Mouse (Mus musculus): Measurements from ENCODE around the gene Rab39.
A peak's percentile ranks its signal among the peaks of the same experiment; 100 is the strongest.

Gene Rab39

GRCm38 (mm10) chr9:53705992-53706696, at the start of gene Rab39:
Gene Rab39, minus strand, starts transcription at chr9:53706232.
- peak; percentile 83 for DNase-seq (ENCODE audit: low spot score)

GRCm38 (mm10) chr9:53754801-53755200, 48.8 kb upstream of the Rab39 start:
- no peak for DNase-seq (ENCODE audit: low spot score)

GRCm38 (mm10) chr9:53750899-53751298, 44.9 kb upstream of the Rab39 start:
- peak; percentile 35 for DNase-seq (ENCODE audit: low spot score)

GRCm38 (mm10) chr9:53750411-53750810, 44.4 kb upstream of the Rab39 start:
- DNase-seq (ENCODE audit: low spot score): no peak

- no peak for DNase-seq (ENCODE audit: low spot score)
Measured at GRCm38 (mm10) chr9:53740829-53741404, 34.9 kb upstream of the Rab39 start.

GRCm38 (mm10) chr9:53705491-53705991, 491 bp downstream of the Rab39 start:
- no peak for DNase-seq (ENCODE audit: low spot score)

- DNase-seq (ENCODE audit: low spot score): no peak
Measured at GRCm38 (mm10) chr9:53702991-53703390, 3.0 kb downstream of the Rab39 start.

GRCm38 (mm10) chr9:53700496-53700895, 5.5 kb downstream of the Rab39 start:
- no peak for DNase-seq (ENCODE audit: low spot score)

GRCm38 (mm10) chr9:53695846-53696245, 10.2 kb downstream of the Rab39 start:
- no peak for DNase-seq (ENCODE audit: low spot score)

- no peak for DNase-seq (ENCODE audit: low spot score)
Measured at GRCm38 (mm10) chr9:53693718-53694117, 12.3 kb downstream of the Rab39 start.

- no peak for DNase-seq (ENCODE audit: low spot score)
Measured at GRCm38 (mm10) chr9:53691745-53692670, 14.0 kb downstream of the Rab39 start.

GRCm38 (mm10) chr9:53680851-53681250, 25.2 kb downstream of the Rab39 start:
- DNase-seq (ENCODE audit: low spot score): no peak

- no peak for DNase-seq (ENCODE audit: low spot score)
Measured at GRCm38 (mm10) chr9:53676921-53677320, 29.1 kb downstream of the Rab39 start.

- peak; percentile 77 for DNase-seq (ENCODE audit: low spot score)
Measured at GRCm38 (mm10) chr9:53673571-53673970, 32.5 kb downstream of the Rab39 start.

GRCm38 (mm10) chr9:53669680-53670219, 36.3 kb downstream of the Rab39 start, which contains the start of gene Cul5:
Gene Cul5, minus strand, starts transcription at chr9:53670014.
- DNase-seq (ENCODE audit: low spot score): peak; percentile 53

- DNase-seq (ENCODE audit: low spot score): peak; percentile 93
Measured at GRCm38 (mm10) chr9:53667020-53667669, 38.9 kb downstream of the Rab39 start.

GRCm38 (mm10) chr9:53666665-53667019, 39.4 kb downstream of the Rab39 start:
- DNase-seq (ENCODE audit: low spot score): no peak

- DNase-seq (ENCODE audit: low spot score): no peak
Measured at GRCm38 (mm10) chr9:53665428-53665827, 40.6 kb downstream of the Rab39 start.

- no peak for DNase-seq (ENCODE audit: low spot score)
Measured at GRCm38 (mm10) chr9:53664819-53665218, 41.2 kb downstream of the Rab39 start.

GRCm38 (mm10) chr9:53634796-53635195, 71.2 kb downstream of the Rab39 start:
- no peak for DNase-seq (ENCODE audit: low spot score)

Measured in T-cell, adult 2 months (primary cell).